Mouse (Mus musculus) gastrocnemius, adult 8-10 months (tissue): ENCODE measurements around the gene Bcl11b. TPM values are rescaled to one million over a fixed set of nuclear protein-coding genes. Genes with fewer than 3 reads are reported as not detected.

Source experiments
- DNase-seq, 2 experiments: peaks; one replicate each; pipeline ENCODE4 v3.0.0; 2022; ENCODE audit warnings: low spot score in 2 of 2
- total RNA-seq, 4 experiments: library from RNA; stranded (reverse); gene quantifications; 2 replicates each; pipeline ENCODE4 v1.2.4; 2022

The Bcl11b gene
- total RNA-seq = under 1 TPM in 1 of 4 experiments, not detected in 3; 0.02 TPM

- no peak for DNase-seq
Measured at GRCm38 (mm10) chr12:108003483-108003882, at the start of gene Bcl11b. Bcl11b (minus strand) TSS chr12:108003602.

GRCm38 (mm10) chr12:108050996-108051395 lies 47.6 kb upstream of the Bcl11b start:
- no peak for DNase-seq

GRCm38 (mm10) chr12:108049625-108050024 lies 46.2 kb upstream of the Bcl11b start:
- DNase-seq = no peak

- DNase-seq = no peak
Measured at GRCm38 (mm10) chr12:108042239-108042571, 38.8 kb upstream of the Bcl11b start.

- DNase-seq = peak; percentile 59 to 68
Measured at GRCm38 (mm10) chr12:108041571-108042238, 38.3 kb upstream of the Bcl11b start.

- no peak for DNase-seq
Measured at GRCm38 (mm10) chr12:108037446-108037845, 34.0 kb upstream of the Bcl11b start.

- no peak for DNase-seq
Measured at GRCm38 (mm10) chr12:108035412-108036078, 32.1 kb upstream of the Bcl11b start.

GRCm38 (mm10) chr12:108022835-108023615 lies 19.6 kb upstream of the Bcl11b start:
- DNase-seq = no peak

GRCm38 (mm10) chr12:108012003-108012402 lies 8.6 kb upstream of the Bcl11b start:
- DNase-seq = no peak

- DNase-seq = no peak
Measured at GRCm38 (mm10) chr12:108010346-108010745, 6.9 kb upstream of the Bcl11b start.

GRCm38 (mm10) chr12:108009156-108009555 lies 5.8 kb upstream of the Bcl11b start:
- no peak for DNase-seq

- no peak for DNase-seq
Measured at GRCm38 (mm10) chr12:108005816-108006626, 2.6 kb upstream of the Bcl11b start.

- DNase-seq = no peak
Measured at GRCm38 (mm10) chr12:108005488-108005800, 2.0 kb upstream of the Bcl11b start.

- DNase-seq = no peak
Measured at GRCm38 (mm10) chr12:108004701-108005487, 1.5 kb upstream of the Bcl11b start.

- no peak for DNase-seq
Measured at GRCm38 (mm10) chr12:108003928-108004327, 526 bp upstream of the Bcl11b start.

- DNase-seq = no peak
Measured at GRCm38 (mm10) chr12:108002436-108003189, 789 bp downstream of the Bcl11b start.

- no peak for DNase-seq
Measured at GRCm38 (mm10) chr12:108001652-108002340, 1.6 kb downstream of the Bcl11b start.

GRCm38 (mm10) chr12:108000715-108001080 lies 2.7 kb downstream of the Bcl11b start:
- no peak for DNase-seq
